Mouse (Mus musculus) liver, embryonic 16.5 days (tissue): Measurements from ENCODE around the gene Gm16867. TPM values are rescaled to one million over a fixed set of nuclear protein-coding genes. Genes with fewer than 3 reads are reported as not detected.
"Not testable (repeated sequence)": the region's sequence is repeated elsewhere in the genome, so short reads cannot be mapped to it uniquely, and the experiment has no call there.

Source experiments
- ATAC-seq: fragments of 200-750 bp; cut with Nextera tagmentation; 2 replicates; pipeline ENCODE4 v1.8.0; 2017; ENCODE audit warnings: low read depth, mild to moderate bottlenecking, moderate number of reproducible peaks, moderate library complexity
- H3K27ac ChIP-seq: fragments of 300-500 bp; sonication (generic); 2 replicates; pipeline ENCODE4 v1.5.1; 2014; ENCODE audit warnings: mild to moderate bottlenecking, low read length
- H3K27me3 ChIP-seq: fragments of 300-500 bp; sonication (generic); 2 replicates; pipeline ENCODE4 v1.6.1; 2014; ENCODE audit warnings: low read depth, low read length, mixed read lengths; ENCODE audit not compliant: control insufficient read depth, insufficient read depth
- H3K36me3 ChIP-seq: fragments of 300-500 bp; sonication (generic); 2 replicates; pipeline ENCODE4 v1.6.1; 2014; ENCODE audit warnings: mild to moderate bottlenecking; ENCODE audit not compliant: control insufficient read depth, insufficient read depth
- H3K4me1 ChIP-seq: fragments of 300-500 bp; sonication (generic); 2 replicates; pipeline ENCODE4 v1.6.1; 2014; ENCODE audit warnings: low read depth, low read length, mixed read lengths; ENCODE audit not compliant: control insufficient read depth
- H3K4me2 ChIP-seq: fragments of 300-500 bp; sonication (generic); 2 replicates; pipeline ENCODE4 v1.6.1; 2014; ENCODE audit warnings: low read depth, low read length, mixed read lengths
- H3K4me3 ChIP-seq: fragments of 300-500 bp; sonication (generic); 2 replicates; pipeline ENCODE4 v1.5.1; 2014; ENCODE audit warnings: low read depth, mild to moderate bottlenecking, low read length
- H3K9ac ChIP-seq: fragments of 300-500 bp; sonication (generic); 2 replicates; pipeline ENCODE4 v1.6.1; 2014; ENCODE audit warnings: low read depth, low read length
- H3K9me3 ChIP-seq: fragments of 300-500 bp; sonication (generic); replicated peaks from 2 replicates; pipeline ENCODE4 v1.6.1; 2016; ENCODE audit warnings: low read length; ENCODE audit not compliant: control insufficient read depth
- WGBS: fragments of 180-500 bp; shearing (Covaris S2); extraction: QIAGEN DNeasy Blood & Tissue Kit; methylation state at CpG from one replicate; pipeline ENCODE4 v1.1.7; 2014; ENCODE audit not compliant: insufficient replicate concordance; 5-methylcytosine and 5-hydroxymethylcytosine counted together
- polyA plus RNA-seq: library from polyadenylated mRNA; unstranded; fragments of >200 nt; fragmentation: Nextera tagmentation; extraction: Ambion mirVana; gene quantifications from 2 replicates; pipeline ENCODE4 v1.2.1, GENCODE M21; 2015

Gene Gm16867
- polyA plus RNA-seq, 1 experiment from 2014 or later, result 0.59 TPM

GRCm38 (mm10) chr14:69473322-69473721 lies 29.8 kb downstream of the Gm16867 start:
- not testable (repeated sequence) for H3K9me3 ChIP-seq, H3K4me3 ChIP-seq, H3K9ac ChIP-seq, H3K4me2 ChIP-seq, H3K36me3 ChIP-seq, H3K4me1 ChIP-seq, H3K27me3 ChIP-seq, ATAC-seq, H3K27ac ChIP-seq
- WGBS, result no CpG with 5 or more reads among the region's 2 CpGs

GRCm38 (mm10) chr14:69470122-69470708 lies 32.9 kb downstream of the Gm16867 start:
- not testable (repeated sequence) for H3K36me3 ChIP-seq, H3K27ac ChIP-seq, H3K9ac ChIP-seq, ATAC-seq, H3K4me1 ChIP-seq, H3K27me3 ChIP-seq, H3K4me3 ChIP-seq, H3K4me2 ChIP-seq, H3K9me3 ChIP-seq
- WGBS, result no CpG with 5 or more reads among the region's 8 CpGs

GRCm38 (mm10) chr14:69467612-69468366 lies 35.4 kb downstream of the Gm16867 start:
- ATAC-seq, H3K4me2 ChIP-seq, H3K9ac ChIP-seq, H3K27me3 ChIP-seq, H3K4me1 ChIP-seq, H3K4me3 ChIP-seq, H3K27ac ChIP-seq, H3K9me3 ChIP-seq, H3K36me3 ChIP-seq: not testable (repeated sequence)
- no CpG with 5 or more reads among the region's 17 CpGs for WGBS

- not testable (repeated sequence) for H3K36me3 ChIP-seq, H3K9ac ChIP-seq, H3K27ac ChIP-seq, H3K27me3 ChIP-seq, H3K4me2 ChIP-seq, ATAC-seq, H3K4me1 ChIP-seq, H3K4me3 ChIP-seq, H3K9me3 ChIP-seq
- WGBS, result no CpG with 5 or more reads among the region's 4 CpGs
Measured at GRCm38 (mm10) chr14:69464465-69464864, 38.7 kb downstream of the Gm16867 start.

- not testable (repeated sequence) for H3K9me3 ChIP-seq, H3K27ac ChIP-seq, H3K4me1 ChIP-seq, H3K4me3 ChIP-seq, H3K27me3 ChIP-seq, H3K36me3 ChIP-seq, H3K9ac ChIP-seq, H3K4me2 ChIP-seq, ATAC-seq
- no CpG with 5 or more reads among the region's 5 CpGs for WGBS
Measured at GRCm38 (mm10) chr14:69457691-69458090, 45.5 kb downstream of the Gm16867 start.

GRCm38 (mm10) chr14:69454640-69455039 lies 48.5 kb downstream of the Gm16867 start:
- no CpG with 5 or more reads among the region's 9 CpGs for WGBS
- not testable (repeated sequence) for H3K4me1 ChIP-seq, H3K9me3 ChIP-seq, H3K36me3 ChIP-seq, H3K9ac ChIP-seq, H3K4me2 ChIP-seq, ATAC-seq, H3K27ac ChIP-seq, H3K4me3 ChIP-seq, H3K27me3 ChIP-seq

- not testable (repeated sequence) for ATAC-seq, H3K4me2 ChIP-seq
Measured at GRCm38 (mm10) chr14:69448845-69449244, 54.3 kb downstream of the Gm16867 start.

GRCm38 (mm10) chr14:69447006-69447405 lies 56.2 kb downstream of the Gm16867 start:
- H3K9me3 ChIP-seq, H3K4me1 ChIP-seq, H3K27ac ChIP-seq, H3K9ac ChIP-seq, ATAC-seq, H3K27me3 ChIP-seq, H3K4me2 ChIP-seq, H3K36me3 ChIP-seq, H3K4me3 ChIP-seq: not testable (repeated sequence)
- no CpG with 5 or more reads among the region's 1 CpGs for WGBS

More at GRCm38 (mm10) chr14:69448845-69449244, 54.3 kb downstream of the Gm16867 start:
- H3K9ac ChIP-seq, H3K9me3 ChIP-seq, H3K27me3 ChIP-seq, H3K27ac ChIP-seq, H3K4me3 ChIP-seq, H3K36me3 ChIP-seq, H3K4me1 ChIP-seq: not testable (repeated sequence)
- no CpG with 5 or more reads among the region's 10 CpGs for WGBS

- H3K4me2 ChIP-seq, H3K4me1 ChIP-seq, H3K36me3 ChIP-seq, H3K9ac ChIP-seq, H3K9me3 ChIP-seq, ATAC-seq, H3K27ac ChIP-seq, H3K4me3 ChIP-seq, H3K27me3 ChIP-seq: not testable (repeated sequence)
- WGBS, result no CpG with 5 or more reads among the region's 7 CpGs
Measured at GRCm38 (mm10) chr14:69443092-69443692, 60.0 kb downstream of the Gm16867 start.
